Mouse (Mus musculus) forebrain, embryonic 12.5 days (tissue): ENCODE measurements around the gene Nkx2-5. TPM values are rescaled to one million over a fixed set of nuclear protein-coding genes. Genes with fewer than 3 reads are reported as not detected.

Experiments
- ATAC-seq: fragments of 200-750 bp; cut with Nextera tagmentation; 2 replicates; pipeline ENCODE4 v1.8.0; 2017; ENCODE audit warnings: moderate TSS enrichment; ENCODE audit not compliant: low FRiP score
- H3K27ac ChIP-seq: fragments of 300-500 bp; sonication (generic); 2 replicates; pipeline ENCODE4 v1.5.1; 2016; ENCODE audit warnings: mild to moderate bottlenecking
- H3K27me3 ChIP-seq: fragments of 300-500 bp; sonication (generic); 2 replicates; pipeline ENCODE4 v1.6.1; 2016; ENCODE audit warnings: mild to moderate bottlenecking
- H3K36me3 ChIP-seq: fragments of 300-500 bp; sonication (generic); replicated peaks from 2 replicates; pipeline ENCODE4 v1.6.1; 2016; ENCODE audit warnings: mild to moderate bottlenecking
- H3K4me1 ChIP-seq: fragments of 300-500 bp; sonication (generic); 2 replicates; pipeline ENCODE4 v1.6.1; 2016
- H3K4me2 ChIP-seq: fragments of 300-500 bp; sonication (generic); 2 replicates; pipeline ENCODE4 v1.6.1; 2016; ENCODE audit warnings: mild to moderate bottlenecking, moderate library complexity
- H3K4me3 ChIP-seq: fragments of 300-500 bp; sonication (generic); replicated peaks from 2 replicates; pipeline ENCODE4 v1.5.1; 2016; ENCODE audit warnings: mild to moderate bottlenecking
- H3K9ac ChIP-seq: fragments of 300-500 bp; sonication (generic); 2 replicates; pipeline ENCODE4 v1.6.1; 2016; ENCODE audit warnings: mild to moderate bottlenecking
- H3K9me3 ChIP-seq: fragments of 300-500 bp; sonication (generic); 2 replicates; pipeline ENCODE4 v1.6.1; 2016
- WGBS: fragments of 180-500 bp; shearing (Covaris S2); methylation state at CpG from one replicate; pipeline ENCODE4 v1.1.7; 2016; 5-methylcytosine and 5-hydroxymethylcytosine counted together
- polyA plus RNA-seq: library from polyadenylated mRNA; unstranded; fragments of >200 nt; fragmentation: Nextera tagmentation; extraction: Ambion mirVana; gene quantifications from 2 replicates; pipeline ENCODE4 v1.2.1, GENCODE M21; 2016

Nkx2-5 gene
- polyA plus RNA-seq, 1 experiment from 2014 or later = not detected

DNA sequence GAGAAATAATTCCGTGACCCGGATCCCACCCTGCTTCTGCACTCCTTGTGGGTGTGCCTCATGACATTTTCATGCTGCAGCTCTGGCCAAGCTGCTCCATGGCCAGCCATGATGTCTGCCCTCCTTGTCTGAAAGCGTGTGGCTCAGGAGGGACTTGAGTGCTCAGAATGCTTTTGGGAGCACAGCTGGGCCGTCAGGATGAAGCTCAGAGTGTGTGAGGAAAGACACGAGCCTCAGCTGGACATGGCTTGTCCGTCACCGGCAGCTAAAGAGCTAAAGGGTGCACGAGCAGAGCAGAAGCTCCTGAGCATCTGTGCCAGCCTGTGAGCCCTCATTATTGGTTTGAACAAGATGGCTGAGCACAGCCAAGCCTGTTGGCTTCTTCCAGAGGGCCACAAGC, 28.7 kb upstream of the Nkx2-5 start:
- no peak overlapping the region for H3K4me2 ChIP-seq
- no peak overlapping the region for H3K9ac ChIP-seq
- H3K4me3 ChIP-seq = no peak overlapping the region
- H3K27me3 ChIP-seq = peaks cover 4% of the 10 kb centered on the region
- WGBS = 81% methylated on average over 8 of the region's 8 CpGs
- ATAC-seq = no peak
- no peaks in the 10 kb centered on the region for H3K4me1 ChIP-seq
- no peak overlapping the region for H3K27ac ChIP-seq
- no peaks in the 10 kb centered on the region for H3K36me3 ChIP-seq
- no peaks in the 10 kb centered on the region for H3K9me3 ChIP-seq

DNA sequence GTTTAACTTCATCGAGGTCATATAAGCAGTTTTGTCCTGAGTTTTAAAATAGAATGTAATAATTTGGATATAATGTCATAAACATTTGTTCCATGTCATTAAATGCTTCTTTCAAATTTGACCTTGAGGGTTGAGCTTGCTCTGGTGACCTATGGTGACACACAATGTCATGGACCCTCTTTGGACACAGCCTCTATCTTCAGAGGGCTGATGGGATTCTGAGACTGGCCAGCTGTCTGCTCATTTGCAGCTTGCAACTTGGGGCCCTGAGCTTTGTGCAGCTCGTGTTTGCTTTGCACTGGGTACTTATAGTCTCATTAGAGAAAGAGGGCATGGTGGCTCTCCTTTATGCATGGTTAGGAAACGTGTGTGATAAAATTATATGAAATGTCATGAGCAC, 28.1 kb upstream of the Nkx2-5 start:
- Histone ChIP-seq H3K27me3 (peaks cover 4% of the 10 kb centered on the region), H3K9ac (no peak overlapping the region), H3K4me1 (no peaks in the 10 kb centered on the region), H3K27ac (no peak overlapping the region), H3K36me3 (no peaks in the 10 kb centered on the region), H3K4me2 (no peak overlapping the region), H3K9me3 (no peaks in the 10 kb centered on the region), H3K4me3 (no peak overlapping the region)
- WGBS = 74% methylated on average over 3 of the region's 3 CpGs
- ATAC-seq = no peak

DNA sequence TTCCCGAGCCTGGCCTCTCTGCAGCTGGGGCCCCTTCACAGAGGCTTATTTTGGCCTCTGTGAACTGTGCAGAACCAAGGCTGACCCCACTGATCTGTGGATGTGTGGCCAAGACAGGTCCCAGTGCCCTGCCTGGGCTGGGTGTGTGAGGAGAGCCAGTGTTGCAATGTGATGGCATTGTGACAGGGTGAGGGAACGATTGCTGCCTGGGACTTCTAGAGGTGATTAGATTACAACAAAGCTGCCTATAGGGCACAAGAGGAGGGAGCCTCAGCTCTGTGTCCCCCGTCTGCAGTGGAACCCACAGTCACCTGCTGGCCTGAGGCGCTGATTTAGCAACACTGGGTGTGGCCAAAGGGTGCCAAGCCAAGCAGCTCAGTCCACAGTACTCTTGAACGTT, 23.9 kb upstream of the Nkx2-5 start:
- no peaks in the 10 kb centered on the region for H3K9me3 ChIP-seq
- H3K4me2 ChIP-seq = no peak overlapping the region
- no peak overlapping the region for H3K27ac ChIP-seq
- H3K9ac ChIP-seq = no peak overlapping the region
- 27% methylated on average over 5 of the region's 5 CpGs for WGBS
- no peak overlapping the region for H3K4me3 ChIP-seq
- H3K27me3 ChIP-seq = peaks cover 8% of the 10 kb centered on the region; the same call in 1 of the 2 replicates
- no peak for ATAC-seq
- H3K36me3 ChIP-seq = no peaks in the 10 kb centered on the region
- no peaks in the 10 kb centered on the region for H3K4me1 ChIP-seq

DNA sequence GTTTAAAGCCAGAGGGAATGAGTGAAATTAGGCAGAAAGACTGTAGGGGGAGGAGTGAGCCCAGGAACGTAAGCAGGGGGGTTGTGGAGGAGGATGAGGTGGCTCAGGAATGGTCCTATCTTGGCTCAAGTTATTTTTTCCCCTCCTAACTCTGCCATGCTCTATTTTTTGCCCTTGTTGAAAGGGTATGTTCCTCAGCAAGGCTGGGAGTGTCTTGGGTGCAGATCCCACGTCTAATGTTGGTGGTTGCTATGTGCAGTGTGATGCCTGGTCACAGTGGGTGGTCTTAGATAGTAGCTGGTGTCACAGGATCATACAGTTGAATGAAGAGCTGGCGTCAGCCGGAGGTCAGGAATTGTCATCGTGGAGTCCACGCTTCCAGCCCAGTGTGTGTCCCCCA, 20.3 kb upstream of the Nkx2-5 start:
- H3K4me2 ChIP-seq = no peak overlapping the region
- ATAC-seq = no peak
- H3K27me3 ChIP-seq = peaks cover 24% of the 10 kb centered on the region
- no peaks in the 10 kb centered on the region for H3K4me1 ChIP-seq
- WGBS = 75% methylated on average over 6 of the region's 6 CpGs
- no peak overlapping the region for H3K27ac ChIP-seq
- no peak overlapping the region for H3K9ac ChIP-seq
- H3K4me3 ChIP-seq = no peak overlapping the region
- H3K9me3 ChIP-seq = no peaks in the 10 kb centered on the region
- H3K36me3 ChIP-seq = no peaks in the 10 kb centered on the region

DNA sequence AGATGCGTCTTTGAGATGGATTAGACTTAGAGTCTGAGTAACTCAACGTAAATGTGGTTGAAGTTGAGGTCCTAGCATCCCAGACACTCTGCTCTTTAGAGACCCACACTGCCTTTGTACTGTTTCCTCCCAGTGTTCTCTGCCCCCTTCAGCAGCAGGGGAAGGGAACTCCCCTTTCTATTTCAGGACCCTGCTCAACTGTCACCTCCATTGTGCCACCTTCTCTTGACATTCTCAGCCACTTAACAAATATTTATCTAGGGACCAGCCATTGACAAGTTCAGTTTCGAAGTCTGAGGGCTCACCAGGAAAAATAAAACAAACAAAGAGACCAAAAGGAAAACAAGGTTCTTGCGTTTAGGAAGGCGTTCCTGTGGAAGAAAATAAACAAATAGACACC, 19.5 kb upstream of the Nkx2-5 start:
- H3K4me1 ChIP-seq = no peaks in the 10 kb centered on the region
- H3K9me3 ChIP-seq = no peaks in the 10 kb centered on the region
- WGBS = 69% methylated on average over 5 of the region's 5 CpGs
- no peak overlapping the region for H3K4me2 ChIP-seq
- H3K27ac ChIP-seq = no peak overlapping the region
- H3K9ac ChIP-seq = no peak overlapping the region
- H3K4me3 ChIP-seq = no peak overlapping the region
- no peaks in the 10 kb centered on the region for H3K36me3 ChIP-seq
- H3K27me3 ChIP-seq = peaks cover 31% of the 10 kb centered on the region
- ATAC-seq = no peak

DNA sequence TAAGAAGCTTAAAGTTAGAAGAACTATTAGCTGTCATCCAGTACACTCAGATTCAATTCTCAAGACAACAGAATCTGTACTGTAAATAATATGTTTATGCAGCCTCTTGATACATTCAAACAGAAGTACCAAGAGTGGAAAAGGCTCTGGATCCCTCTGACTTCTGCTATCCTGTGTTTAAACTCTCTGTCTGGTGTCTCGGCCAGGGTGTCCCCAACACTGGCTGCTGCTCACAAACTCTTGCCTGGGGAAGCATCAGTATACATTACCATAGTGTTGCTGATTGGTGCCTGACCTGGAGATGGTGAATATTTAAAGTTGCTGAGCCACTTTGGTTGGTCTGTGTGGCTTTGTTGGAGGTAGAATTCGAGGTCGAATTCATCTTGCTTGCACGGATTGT, 17.0 kb upstream of the Nkx2-5 start:
- Histone ChIP-seq H3K27me3 (peaks cover 53% of the 10 kb centered on the region), H3K4me2 (no peak overlapping the region), H3K27ac (no peak overlapping the region), H3K4me1 (no peaks in the 10 kb centered on the region), H3K4me3 (no peak overlapping the region), H3K9ac (no peak overlapping the region), H3K36me3 (no peaks in the 10 kb centered on the region), H3K9me3 (no peaks in the 10 kb centered on the region)
- ATAC-seq = no peak
- WGBS = 66% methylated on average over 4 of the region's 4 CpGs

DNA sequence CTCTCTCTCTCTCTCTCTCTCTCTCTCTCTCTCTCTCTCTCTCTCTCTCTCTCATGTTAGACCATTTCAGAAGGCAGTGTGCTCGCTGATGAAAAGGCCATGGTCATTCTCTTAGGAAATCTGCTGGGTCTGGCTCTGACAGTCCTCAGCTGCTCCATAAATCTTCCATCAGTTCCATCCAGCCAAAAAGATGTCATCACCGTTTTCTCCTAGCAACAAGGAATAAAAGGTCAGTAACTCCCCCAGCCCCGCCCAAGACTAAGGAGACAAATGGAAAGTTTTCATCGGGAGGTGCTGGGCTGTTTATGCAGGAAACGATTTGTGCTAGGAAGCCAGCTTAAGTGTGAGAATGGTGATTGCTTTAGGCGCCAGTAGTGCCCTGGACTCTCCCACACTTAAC, 16.6 kb upstream of the Nkx2-5 start:
- no peak overlapping the region for H3K4me3 ChIP-seq
- peaks cover 56% of the 10 kb centered on the region for H3K27me3 ChIP-seq
- 37% methylated on average over 6 of the region's 6 CpGs for WGBS
- no peak for ATAC-seq
- H3K9ac ChIP-seq = no peak overlapping the region
- no peaks in the 10 kb centered on the region for H3K4me1 ChIP-seq
- no peaks in the 10 kb centered on the region for H3K9me3 ChIP-seq
- H3K36me3 ChIP-seq = no peaks in the 10 kb centered on the region
- no peak overlapping the region for H3K27ac ChIP-seq
- no peak overlapping the region for H3K4me2 ChIP-seq

DNA sequence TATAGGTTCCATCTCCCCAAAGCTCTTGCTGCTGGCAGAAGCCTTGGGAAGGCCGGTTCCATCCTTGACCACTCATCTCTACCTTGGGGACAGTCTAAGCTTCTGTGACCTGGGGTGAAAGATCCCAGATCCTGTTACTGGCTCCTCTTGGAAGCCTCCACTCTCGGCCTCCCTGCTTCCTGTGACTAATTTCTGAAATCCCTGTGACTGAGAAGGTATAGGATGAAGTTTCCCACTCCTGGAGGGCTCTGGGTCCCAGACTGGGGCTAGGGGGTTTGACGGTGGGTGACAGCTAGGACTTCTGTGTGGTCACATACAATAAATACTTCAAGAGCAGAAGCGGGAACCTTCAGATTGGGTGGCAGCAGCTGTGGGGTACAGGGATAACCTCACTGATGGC, 16.1 kb upstream of the Nkx2-5 start:
- Histone ChIP-seq H3K36me3 (no peaks in the 10 kb centered on the region), H3K4me1 (no peaks in the 10 kb centered on the region), H3K9me3 (no peaks in the 10 kb centered on the region), H3K4me3 (no peak overlapping the region), H3K9ac (no peak overlapping the region), H3K4me2 (no peak overlapping the region), H3K27me3 (peaks cover 58% of the 10 kb centered on the region), H3K27ac (no peak overlapping the region)
- no peak for ATAC-seq
- WGBS = 68% methylated on average over 4 of the region's 4 CpGs

DNA sequence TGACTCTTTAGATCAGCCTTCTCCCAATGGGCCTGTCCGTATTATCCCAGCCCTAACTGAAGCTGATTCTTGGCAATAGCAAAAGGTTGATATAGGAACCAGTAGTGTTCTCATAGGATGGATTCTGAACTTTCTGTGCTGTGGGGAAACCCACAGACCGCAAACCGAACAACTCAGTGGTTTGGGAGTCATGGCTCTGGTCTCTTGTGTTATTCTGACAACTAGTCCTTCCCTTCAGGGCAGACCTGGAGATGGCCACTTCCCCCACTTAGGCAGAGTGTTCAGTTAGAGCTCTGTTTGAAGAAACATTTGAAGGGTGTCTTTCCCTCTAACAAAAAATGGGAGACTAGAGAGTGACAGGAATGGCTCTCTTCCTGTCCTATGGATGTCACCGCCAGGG, 7.5 kb upstream of the Nkx2-5 start:
- no peaks in the 10 kb centered on the region for H3K9me3 ChIP-seq
- no peak overlapping the region for H3K27ac ChIP-seq
- H3K4me3 ChIP-seq = no peak overlapping the region
- peaks cover 13% of the 10 kb centered on the region for H3K4me1 ChIP-seq
- WGBS = 4% methylated on average over 4 of the region's 4 CpGs
- no peak overlapping the region for H3K4me2 ChIP-seq
- H3K9ac ChIP-seq = no peak overlapping the region
- ATAC-seq = no peak
- H3K36me3 ChIP-seq = no peaks in the 10 kb centered on the region
- H3K27me3 ChIP-seq = peaks cover 93% of the 10 kb centered on the region

DNA sequence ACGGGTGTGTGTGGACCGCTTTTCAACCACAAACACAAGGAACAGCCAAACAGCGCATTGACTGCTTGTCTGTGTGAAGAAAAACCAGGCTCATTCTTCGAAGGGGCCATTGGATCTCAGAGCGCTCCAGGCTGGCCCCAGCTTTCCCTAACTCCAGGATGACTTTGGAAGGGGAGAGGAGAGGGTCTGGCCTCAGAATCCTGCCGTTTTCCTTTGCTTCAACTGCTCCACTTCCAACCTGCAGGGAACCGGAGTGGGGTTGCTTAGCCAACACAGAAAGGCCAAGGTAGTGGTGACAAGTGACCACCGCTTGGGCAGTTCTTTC, 6.3 kb upstream of the Nkx2-5 start:
- Histone ChIP-seq H3K4me3 (no peak overlapping the region), H3K4me2 (no peak overlapping the region)

DNA sequence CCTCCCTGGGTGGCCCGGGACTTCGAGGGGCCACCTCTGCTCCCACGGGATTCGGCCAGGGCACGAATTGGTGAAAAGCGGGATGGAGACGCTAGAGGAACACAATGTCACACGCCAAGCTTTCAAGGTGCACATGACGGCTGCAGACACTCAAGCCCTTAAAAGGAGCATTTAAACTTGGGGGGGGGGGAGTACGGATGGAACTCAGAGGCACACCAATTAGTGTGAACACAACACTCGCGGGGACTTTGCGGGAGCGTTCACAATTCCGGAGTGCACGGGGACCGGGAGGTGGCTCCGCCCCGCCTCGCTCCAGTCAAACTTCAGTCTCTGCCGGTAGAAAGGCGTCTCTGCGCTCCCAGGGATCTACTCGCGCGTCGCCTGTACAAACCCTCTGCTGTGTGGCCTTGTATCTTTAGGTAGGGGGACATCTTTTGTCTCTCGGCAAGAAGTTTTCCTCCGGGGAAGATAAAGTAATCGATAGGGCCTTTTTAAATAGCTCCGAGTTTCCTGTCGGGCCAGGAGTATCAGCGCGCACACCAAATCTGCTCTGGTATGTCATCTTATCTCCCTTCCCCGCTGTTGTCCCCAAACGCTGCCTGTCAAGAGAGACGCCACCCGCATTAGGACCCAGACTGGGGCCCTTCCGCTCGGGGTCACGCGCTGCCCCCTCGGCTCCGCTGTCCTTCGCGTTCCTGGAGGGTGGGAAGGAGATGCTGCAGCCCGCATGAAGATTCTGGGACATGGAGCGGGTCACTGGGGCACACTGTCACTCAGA, 5.7 kb upstream of the Nkx2-5 start:
- Histone ChIP-seq H3K36me3 (no peaks in the 10 kb centered on the region), H3K9me3 (no peaks in the 10 kb centered on the region), H3K9ac (no peak overlapping the region), H3K4me2 (peak overlapping the region; percentile 35), H3K27ac (no peak overlapping the region), H3K4me1 (peaks cover 13% of the 10 kb centered on the region), H3K4me3 (peak overlapping the region; percentile 20), H3K27me3 (peaks cover 89% of the 10 kb centered on the region)
- WGBS = under 1% methylated on average over 48 of the region's 48 CpGs
- no peak for ATAC-seq

More for the DNA sequence above, 6.3 kb upstream of the Nkx2-5 start:
- Histone ChIP-seq H3K9me3 (no peaks in the 10 kb centered on the region), H3K4me1 (peaks cover 13% of the 10 kb centered on the region), H3K27me3 (peaks cover 90% of the 10 kb centered on the region), H3K36me3 (no peaks in the 10 kb centered on the region), H3K9ac (no peak overlapping the region), H3K27ac (no peak overlapping the region)
- no peak for ATAC-seq
- 3% methylated on average over 8 of the region's 8 CpGs for WGBS

DNA sequence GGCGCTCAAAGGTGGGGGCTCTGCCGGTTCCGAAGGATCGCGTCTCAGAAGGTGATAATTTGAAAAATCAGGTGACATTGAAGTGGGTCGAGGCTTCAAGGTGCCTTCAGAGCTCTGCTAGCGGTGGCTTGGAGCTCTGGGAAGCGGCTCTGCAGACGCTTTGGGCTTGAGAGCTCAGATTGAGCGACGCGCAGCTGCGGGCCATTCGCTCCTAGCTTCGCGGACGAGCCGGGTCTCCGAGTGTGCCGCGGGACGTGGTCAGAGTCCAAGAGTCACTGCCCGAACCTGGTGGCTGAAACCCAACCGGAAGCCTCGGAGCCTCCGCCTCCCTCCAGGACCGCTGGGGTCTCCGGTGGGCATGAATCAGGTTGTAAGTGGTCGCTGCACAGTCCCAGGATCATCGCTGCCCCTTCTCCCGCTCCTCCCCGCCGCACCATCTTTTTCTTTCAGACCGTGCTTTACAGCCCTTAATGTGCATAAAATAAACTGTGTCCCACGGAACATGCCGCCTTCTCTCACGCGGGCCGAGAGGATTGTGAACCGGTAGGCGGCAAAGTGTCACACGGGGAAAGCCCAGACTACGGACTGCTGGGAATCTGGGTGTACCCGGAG, 5.0 kb upstream of the Nkx2-5 start:
- H3K4me3 ChIP-seq = peak overlapping the region; percentile 20
- H3K36me3 ChIP-seq = no peaks in the 10 kb centered on the region
- H3K4me1 ChIP-seq = peaks cover 13% of the 10 kb centered on the region
- no peak for ATAC-seq
- H3K9ac ChIP-seq = no peak overlapping the region
- WGBS = under 1% methylated on average over 44 of the region's 44 CpGs
- H3K4me2 ChIP-seq = peak overlapping the region; percentile 35
- H3K27me3 ChIP-seq = peaks cover 90% of the 10 kb centered on the region
- H3K9me3 ChIP-seq = no peaks in the 10 kb centered on the region
- no peak overlapping the region for H3K27ac ChIP-seq

DNA sequence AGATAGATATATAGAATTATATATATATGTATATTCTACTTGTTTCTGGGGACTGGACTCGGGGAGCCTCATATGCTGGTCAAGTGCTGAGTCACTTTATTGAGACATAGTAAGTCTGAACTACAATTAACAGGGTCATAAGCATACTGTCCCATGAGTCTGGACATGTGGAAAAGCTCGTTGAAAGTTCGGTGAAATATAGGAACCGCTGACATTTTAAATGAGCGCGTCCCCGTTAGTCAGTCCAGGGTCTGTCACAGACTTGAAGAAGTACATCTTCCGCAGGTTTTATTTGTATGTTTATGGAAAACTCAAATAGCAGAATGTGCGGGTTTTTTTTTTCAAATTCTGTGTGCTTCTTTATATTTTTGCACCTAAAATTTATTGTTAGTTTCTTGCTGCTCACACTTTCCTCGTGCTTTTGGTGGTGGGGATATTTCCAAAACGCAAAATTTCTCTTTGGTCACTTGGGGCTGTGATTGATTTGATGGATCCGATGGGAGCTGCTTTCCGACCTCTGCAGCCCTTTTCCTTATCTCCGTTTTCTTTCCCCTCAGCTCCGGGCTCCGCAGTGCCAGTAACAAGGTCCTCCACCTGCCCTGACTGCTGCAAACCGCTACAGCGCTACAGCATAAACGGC, 4.4 kb upstream of the Nkx2-5 start:
- Histone ChIP-seq H3K36me3 (no peaks in the 10 kb centered on the region), H3K27ac (no peak overlapping the region), H3K9ac (no peak overlapping the region), H3K4me3 (peak overlapping the region; percentile 20), H3K4me1 (peaks cover 19% of the 10 kb centered on the region), H3K9me3 (no peaks in the 10 kb centered on the region), H3K4me2 (peak overlapping the region; percentile 35; the same call in 1 of the 2 replicates), H3K27me3 (peaks cover 90% of the 10 kb centered on the region)
- 2% methylated on average over 19 of the region's 19 CpGs for WGBS
- ATAC-seq = no peak
